27 mouse cellular contexts compared by ENCODE assay signal in the genomic region with DNA sequence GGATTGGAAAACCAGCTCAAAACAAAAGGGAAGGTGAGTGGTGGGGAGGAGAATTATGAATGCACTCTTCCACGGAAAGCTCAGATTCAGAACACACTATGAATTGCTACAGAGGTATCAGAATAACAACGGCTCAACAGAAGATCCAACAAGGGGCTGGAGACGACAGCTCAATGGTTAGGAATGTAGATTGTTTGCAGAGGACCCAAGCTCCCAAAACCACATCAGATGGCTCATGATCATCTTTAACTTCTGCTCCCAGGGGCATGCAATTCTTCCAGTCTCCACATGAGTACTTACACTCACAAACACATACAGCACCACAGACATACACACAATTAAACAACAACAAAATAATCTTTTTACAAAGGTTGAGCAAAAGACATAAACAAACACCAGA. TPM values are rescaled to one million over a fixed set of nuclear protein-coding genes. Genes with fewer than 3 reads are reported as not detected.
"Had no signal": no experiment of that assay in that cellular context is flagged by ENCODE, and none has a peak within 500 bp of the region (broad histone marks: within the 10 kb centered on the region; RNA-seq: fewer than 3 reads in every experiment).

No protein-coding gene starts in this region.

- H3K27me3 ChIP-seq: limb, embryonic 12.5 days; limb, embryonic 13.5 days; limb, embryonic 15.5 days; liver, embryonic 12.5 days; liver, embryonic 13.5 days; liver, embryonic 15.5 days; lung, embryonic 15.5 days; megakaryocyte, embryonic 14.5 days; midbrain, embryonic 12.5 days; midbrain, embryonic 13.5 days; midbrain, embryonic 15.5 days; neural tube, embryonic 12.5 days had no signal

- ATAC-seq: liver, embryonic 12.5 days; liver, postnatal 0 days; lung, postnatal 0 days; midbrain, embryonic 13.5 days; midbrain, embryonic 15.5 days; midbrain, embryonic 16.5 days had no signal

- DNase-seq: left cerebral cortex, postnatal 4 days; liver; liver, embryonic 13.5 days; liver, postnatal 0 days; lung, adult 18-20 months; lung, adult 2 months; lung, embryonic 14.5 days; lung, postnatal 10 days; lung, postnatal 14 days; lung, postnatal 36 days; lung, postnatal 4 days; midbrain, embryonic 14.5 days had no signal

RNA-seq across cellular contexts. Expression of gene Mab21l1, which starts 54.9 kb away (rescaled TPM):
- polyA plus RNA-seq: liver, adult 2 months; liver, postnatal 0 days; lung, postnatal 0 days; macrophage had no signal
